In the genomic region with DNA sequence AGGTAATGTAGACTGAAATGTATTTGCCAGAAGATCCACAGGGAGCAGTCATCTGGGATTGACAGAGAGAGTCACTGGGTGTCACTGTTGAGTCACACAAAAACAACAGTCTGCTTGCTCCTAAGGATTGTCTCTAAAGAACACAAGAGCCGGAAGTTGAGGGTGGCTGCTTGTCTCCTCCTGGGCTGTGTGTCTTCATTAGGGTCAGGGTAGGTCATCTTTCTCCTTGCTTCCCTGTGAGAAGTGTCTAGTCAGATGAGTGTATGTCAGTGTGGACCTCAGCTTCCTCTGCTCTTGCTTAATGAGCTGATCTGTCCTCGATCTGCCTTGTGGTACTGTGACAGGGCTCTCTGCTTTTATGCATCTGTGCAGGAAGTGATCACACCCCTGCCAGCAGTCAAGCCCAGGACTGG, we compare ENCODE assay signal across 9 mouse cellular contexts.
DNase-seq lines count a peak whose midpoint lies in the region; ATAC-seq and TF ChIP-seq lines count a peak whose summit lies in the region.
"Had no signal": no experiment of that assay in that cellular context is flagged by ENCODE, and none has a peak within 500 bp of the region (broad histone marks: within the 10 kb centered on the region; RNA-seq: fewer than 3 reads in every experiment).

No protein-coding gene starts in this region.

- no peaks in the 10 kb centered on the region for H3K27me3 ChIP-seq in embryonic facial prominence, embryonic 14.5 days (replicated peaks; ENCODE audit: control insufficient read depth, insufficient read depth, low read length)
- H3K27me3 ChIP-seq in hindbrain, embryonic 16.5 days (replicated peaks; ENCODE audit: control insufficient read depth, insufficient read depth, low read length): no peaks in the 10 kb centered on the region
- no peaks in the 10 kb centered on the region for H3K27me3 ChIP-seq in midbrain, postnatal 0 days (ENCODE audit: insufficient read depth, low read length)
- H3K27me3 ChIP-seq: embryonic facial prominence, embryonic 15.5 days had no signal

- peak; percentile 88 for TF ChIP-seq CTCF in midbrain, postnatal 0 days (IDR thresholded peaks at IDR 0.05)

- no peak overlapping the region for H3K4me2 ChIP-seq in embryonic facial prominence, embryonic 14.5 days (ENCODE audit: low read depth, low read length)
- H3K4me2 ChIP-seq in hindbrain, embryonic 16.5 days (ENCODE audit: low read length): no peak overlapping the region
- H3K4me2 ChIP-seq in midbrain, postnatal 0 days (ENCODE audit: low read depth, low read length, poor library complexity, severe bottlenecking): peak overlapping the region; percentile 12; the same call in 1 of the 2 replicates
- H3K4me2 ChIP-seq: embryonic facial prominence, embryonic 15.5 days had no signal

- peak; percentile 78; the same call in 1 of the 2 replicates for ATAC-seq in embryonic facial prominence, embryonic 14.5 days (ENCODE audit: low read depth)
- peak; percentile 90 for ATAC-seq in hindbrain, embryonic 16.5 days
- ATAC-seq in midbrain, postnatal 0 days (ENCODE audit: low FRiP score): peak; percentile 86
- no peak for ATAC-seq in CD4-positive, CD25-positive, alpha-beta regulatory T cell, adult 4 months
- ATAC-seq in activated CD4-positive, CD25-positive, alpha-beta regulatory T cell, adult 4 months: no peak

- H3K9me3 ChIP-seq in ES-E14 (ENCODE audit: control insufficient read depth, insufficient read depth, low read depth, low read length): no peaks in the 10 kb centered on the region
- no peaks in the 10 kb centered on the region for H3K9me3 ChIP-seq in embryonic facial prominence, embryonic 14.5 days (ENCODE audit: control insufficient read depth, low read length)
- H3K9me3 ChIP-seq in hindbrain, embryonic 16.5 days (ENCODE audit: control insufficient read depth, low read length): no peaks in the 10 kb centered on the region
- H3K9me3 ChIP-seq in midbrain, postnatal 0 days (ENCODE audit: low read length): no peaks in the 10 kb centered on the region
- H3K9me3 ChIP-seq: embryonic facial prominence, embryonic 15.5 days had no signal

- H3K4me1 ChIP-seq in ES-E14 (ENCODE audit: control insufficient read depth in 2 of 2, insufficient read depth in 2 of 2, low read length in 2 of 2, poor library complexity in 1 of 2): no peaks in the 10 kb centered on the region
- no peaks in the 10 kb centered on the region for H3K4me1 ChIP-seq in embryonic facial prominence, embryonic 14.5 days (ENCODE audit: control insufficient read depth, insufficient read depth, low read length)
- no peaks in the 10 kb centered on the region; the same call in 1 of the 2 replicates for H3K4me1 ChIP-seq in hindbrain, embryonic 16.5 days (ENCODE audit: control insufficient read depth, insufficient read depth, low read depth, low read length)
- no peaks in the 10 kb centered on the region for H3K4me1 ChIP-seq in midbrain, postnatal 0 days (ENCODE audit: insufficient read depth, low read length)
- H3K4me1 ChIP-seq: embryonic facial prominence, embryonic 15.5 days had no signal

- no peak overlapping the region for H3K27ac ChIP-seq in ES-E14 (ENCODE audit: insufficient read depth, low read depth, low read length, poor library complexity, severe bottlenecking)
- no peak overlapping the region for H3K27ac ChIP-seq in embryonic facial prominence, embryonic 14.5 days (replicated peaks; ENCODE audit: low read depth, low read length)
- H3K27ac ChIP-seq in hindbrain, embryonic 16.5 days (ENCODE audit: low read depth, low read length): no peak overlapping the region
- peak overlapping the region; percentile 47; the same call in 1 of the 2 replicates for H3K27ac ChIP-seq in midbrain, postnatal 0 days (ENCODE audit: low read depth, low read length)
- H3K27ac ChIP-seq: embryonic facial prominence, embryonic 15.5 days had no signal

- no peaks in the 10 kb centered on the region for H3K36me3 ChIP-seq in ES-E14 (ENCODE audit: control insufficient read depth, insufficient read depth, low read length, poor library complexity, severe bottlenecking)
- no peaks in the 10 kb centered on the region for H3K36me3 ChIP-seq in embryonic facial prominence, embryonic 14.5 days (ENCODE audit: control insufficient read depth, insufficient read depth, low read length)
- no peaks in the 10 kb centered on the region for H3K36me3 ChIP-seq in hindbrain, embryonic 16.5 days (ENCODE audit: control insufficient read depth, insufficient read depth, low read length)
- no peaks in the 10 kb centered on the region for H3K36me3 ChIP-seq in midbrain, postnatal 0 days (ENCODE audit: insufficient read depth, low read length)
- H3K36me3 ChIP-seq: embryonic facial prominence, embryonic 15.5 days had no signal

- peak; percentile 30 for DNase-seq in ES-E14 (ENCODE audit: low read depth, low spot score)
- peak; percentile 4 for DNase-seq in adrenal gland, postnatal 14 days
- peak; percentile 64 for DNase-seq in embryonic facial prominence, embryonic 14.5 days (ENCODE audit: low spot score)
- peak; percentile 56 to 80 for DNase-seq in left cerebral cortex, adult 9 months (ENCODE audit: low spot score in 2 of 2)
- peak; percentile 86 for DNase-seq in midbrain, postnatal 0 days (ENCODE audit: low spot score)

- no peak overlapping the region for H3K4me3 ChIP-seq in ES-E14 (ENCODE audit: insufficient read depth in 1 of 2, low read depth in 1 of 2, low read length in 2 of 2, poor library complexity in 1 of 2, severe bottlenecking in 1 of 2)
- no peak overlapping the region for H3K4me3 ChIP-seq in embryonic facial prominence, embryonic 14.5 days (ENCODE audit: low read depth, low read length)
- H3K4me3 ChIP-seq in hindbrain, embryonic 16.5 days (ENCODE audit: low read length): no peak overlapping the region
- H3K4me3 ChIP-seq in midbrain, postnatal 0 days (ENCODE audit: low read depth, low read length): no peak overlapping the region
- H3K4me3 ChIP-seq: embryonic facial prominence, embryonic 15.5 days had no signal

- no peak overlapping the region for H3K9ac ChIP-seq in ES-E14 (ENCODE audit: insufficient read depth, low read depth, low read length, poor library complexity, severe bottlenecking)
- H3K9ac ChIP-seq in embryonic facial prominence, embryonic 14.5 days (ENCODE audit: low read depth, low read length): no peak overlapping the region
- no peak overlapping the region for H3K9ac ChIP-seq in hindbrain, embryonic 16.5 days (ENCODE audit: low read depth, low read length)
- H3K9ac ChIP-seq in midbrain, postnatal 0 days (replicated peaks; ENCODE audit: low read length, poor library complexity, severe bottlenecking): no peak overlapping the region
- H3K9ac ChIP-seq: embryonic facial prominence, embryonic 15.5 days had no signal

- in situ Hi-C loops in ES-E14 (cut with MboI; ENCODE audit: low sequenced_read_pairs in 2 of 2, unreplicated experiment in 2 of 2): loop anchor here in 1 of 2 experiments (25.0 kb wide), 1 partner anchor 839 kb away; no protein-coding TSS in a partner anchor

- 6% methylated on average over 2 of the region's 2 CpGs for WGBS in embryonic facial prominence, embryonic 14.5 days
- WGBS in hindbrain, embryonic 16.5 days: 3% methylated on average over 2 of the region's 2 CpGs
- 16% methylated on average over 2 of the region's 2 CpGs for WGBS in midbrain, postnatal 0 days

TF ChIP-seq in ES-E14, 5 proteins besides CTCF, POLR2A, EP300 and RAD21:
- 0 out of 2 replicates have a peak, but pooled peaks have one; percentile 14 for TF ChIP-seq ZC3H11A (IDR thresholded peaks at IDR 0.05; ENCODE audit: borderline replicate concordance, low read depth, low read length)
- no peak for TF ChIP-seq HCFC1 (IDR thresholded peaks at IDR 0.05; ENCODE audit: borderline replicate concordance, insufficient read depth, low read length)

Comparison
In these comparisons a context has a peak if more than half of its experiments do, and no peak if none do; other contexts are left out.
1. DNase-seq: peak in every context shown above with its lines; median percentile 86 in midbrain, postnatal 0 days; 68 in left cerebral cortex, adult 9 months; 64 in embryonic facial prominence, embryonic 14.5 days; 30 in ES-E14; 4 in adrenal gland, postnatal 14 days.
2. ATAC-seq: peak in embryonic facial prominence, embryonic 14.5 days (single experiment), hindbrain, embryonic 16.5 days (single experiment) and midbrain, postnatal 0 days (single experiment); none in CD4-positive, CD25-positive, alpha-beta regulatory T cell, adult 4 months (single experiment) and activated CD4-positive, CD25-positive, alpha-beta regulatory T cell, adult 4 months (single experiment).